Mouse (Mus musculus): ENCODE data around the gene Tmem182. TPM values are rescaled to one million over a fixed set of nuclear protein-coding genes. Genes with fewer than 3 reads are reported as not detected.

Tmem182 gene
- polyA plus RNA-seq, 1 experiment from 2014 or later, result 0.57 TPM

- 31% methylated on average over 5 of the region's 5 CpGs for WGBS (ENCODE audit: insufficient replicate concordance)
- H3K4me1 ChIP-seq (ENCODE audit: control insufficient read depth, low read depth, low read length), result no peaks in the 10 kb centered on the region
- no peak overlapping the region for H3K27ac ChIP-seq (ENCODE audit: low read length)
- ATAC-seq (ENCODE audit: low read depth), result no peak
- no peaks in the 10 kb centered on the region for H3K27me3 ChIP-seq (ENCODE audit: control insufficient read depth, insufficient read depth, low read depth, low read length)
- no peaks in the 10 kb centered on the region for H3K9me3 ChIP-seq (replicated peaks; ENCODE audit: control insufficient read depth, low read length)
- H3K36me3 ChIP-seq (ENCODE audit: control insufficient read depth, insufficient read depth), result no peaks in the 10 kb centered on the region
- no peak overlapping the region for H3K4me3 ChIP-seq (ENCODE audit: low read depth, low read length)
- no peak overlapping the region for H3K9ac ChIP-seq (ENCODE audit: low read depth, low read length)
- no peak overlapping the region for H3K4me2 ChIP-seq (ENCODE audit: low read depth, low read length)
Measured at GRCm38 (mm10) chr1:40841032-40841761, 35.8 kb downstream of the Tmem182 start.

DNA sequence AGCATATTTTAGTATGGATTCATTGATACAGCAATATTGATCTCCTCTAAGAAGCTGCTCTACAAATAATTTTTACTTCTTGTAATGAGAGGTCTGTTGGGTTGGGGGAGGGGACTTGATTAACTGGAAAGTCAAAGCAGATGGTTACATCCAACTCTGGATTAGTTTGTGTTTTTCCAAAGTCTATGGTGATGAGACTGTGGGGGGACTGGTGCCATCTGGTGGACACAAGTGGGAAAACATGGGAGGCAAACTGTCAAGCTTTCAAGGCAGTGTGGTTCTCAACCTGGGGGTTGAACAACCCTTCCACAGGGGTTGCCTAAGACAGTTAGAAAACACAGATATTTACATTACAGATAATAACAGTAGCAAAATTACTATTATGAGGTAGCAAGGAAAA, 39.2 kb downstream of the Tmem182 start:
- no peaks in the 10 kb centered on the region for H3K4me1 ChIP-seq (ENCODE audit: control insufficient read depth, low read depth, low read length)
- H3K9me3 ChIP-seq (replicated peaks; ENCODE audit: control insufficient read depth, low read length), result no peaks in the 10 kb centered on the region
- no peak overlapping the region for H3K4me2 ChIP-seq (ENCODE audit: low read depth, low read length)
- no peaks in the 10 kb centered on the region for H3K27me3 ChIP-seq (ENCODE audit: control insufficient read depth, insufficient read depth, low read depth, low read length)
- no peak overlapping the region for H3K4me3 ChIP-seq (ENCODE audit: low read depth, low read length)
- H3K9ac ChIP-seq (ENCODE audit: low read depth, low read length), result no peak overlapping the region
- H3K27ac ChIP-seq (ENCODE audit: low read length), result no peak overlapping the region
- no peak for ATAC-seq (ENCODE audit: low read depth)
- H3K36me3 ChIP-seq (ENCODE audit: control insufficient read depth, insufficient read depth), result no peaks in the 10 kb centered on the region

- H3K4me2 ChIP-seq (ENCODE audit: low read depth, low read length), result no peak overlapping the region
- no peak overlapping the region for H3K4me3 ChIP-seq (ENCODE audit: low read depth, low read length)
- H3K36me3 ChIP-seq (ENCODE audit: control insufficient read depth, insufficient read depth), result no peaks in the 10 kb centered on the region
- WGBS (ENCODE audit: insufficient replicate concordance), result 42% methylated on average over 2 of the region's 2 CpGs
- ATAC-seq (ENCODE audit: low read depth), result no peak
- no peaks in the 10 kb centered on the region for H3K9me3 ChIP-seq (replicated peaks; ENCODE audit: control insufficient read depth, low read length)
- no peak overlapping the region for H3K9ac ChIP-seq (ENCODE audit: low read depth, low read length)
- H3K27ac ChIP-seq (ENCODE audit: low read length), result no peak overlapping the region
- no peaks in the 10 kb centered on the region for H3K4me1 ChIP-seq (ENCODE audit: control insufficient read depth, low read depth, low read length)
- no peaks in the 10 kb centered on the region for H3K27me3 ChIP-seq (ENCODE audit: control insufficient read depth, insufficient read depth, low read depth, low read length)
Measured at GRCm38 (mm10) chr1:40847196-40847938, 42.0 kb downstream of the Tmem182 start.

DNA sequence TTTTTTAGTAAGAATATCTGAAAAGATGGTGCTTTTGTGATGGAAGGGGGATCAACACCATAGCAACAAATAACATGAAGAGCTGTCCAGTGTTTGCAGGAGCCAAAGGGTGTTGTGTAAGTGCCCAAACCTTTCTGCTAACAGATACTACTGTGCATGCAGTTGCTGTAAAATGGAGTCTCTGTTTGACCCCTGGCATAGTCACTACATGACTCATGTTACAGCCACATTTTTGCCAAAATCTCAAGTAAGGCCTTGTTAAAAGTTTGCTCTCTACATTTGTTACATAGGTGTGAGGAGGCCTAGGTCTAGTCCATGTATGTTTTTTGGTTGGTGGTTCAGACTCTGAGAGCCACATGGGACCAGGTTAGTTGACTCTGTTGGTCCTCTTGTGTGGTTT, 45.9 kb downstream of the Tmem182 start:
- no peaks in the 10 kb centered on the region for H3K27me3 ChIP-seq (ENCODE audit: control insufficient read depth, insufficient read depth, low read depth, low read length)
- no peaks in the 10 kb centered on the region for H3K4me1 ChIP-seq (ENCODE audit: control insufficient read depth, low read depth, low read length)
- no peak overlapping the region for H3K9ac ChIP-seq (ENCODE audit: low read depth, low read length)
- H3K4me3 ChIP-seq (ENCODE audit: low read depth, low read length), result no peak overlapping the region
- H3K36me3 ChIP-seq (ENCODE audit: control insufficient read depth, insufficient read depth), result no peaks in the 10 kb centered on the region
- H3K9me3 ChIP-seq (replicated peaks; ENCODE audit: control insufficient read depth, low read length), result no peaks in the 10 kb centered on the region
- no peak overlapping the region for H3K27ac ChIP-seq (ENCODE audit: low read length)
- ATAC-seq (ENCODE audit: low read depth), result no peak
- H3K4me2 ChIP-seq (ENCODE audit: low read depth, low read length), result no peak overlapping the region

GRCm38 (mm10) chr1:40855268-40855667, 49.9 kb downstream of the Tmem182 start:
- no peak for ATAC-seq (ENCODE audit: low read depth)
- Histone ChIP-seq H3K4me2 (ENCODE audit: low read depth, low read length) (no peak overlapping the region), H3K36me3 (ENCODE audit: control insufficient read depth, insufficient read depth) (no peaks in the 10 kb centered on the region), H3K27ac (ENCODE audit: low read length) (no peak overlapping the region), H3K27me3 (ENCODE audit: control insufficient read depth, insufficient read depth, low read depth, low read length) (no peaks in the 10 kb centered on the region), H3K4me3 (ENCODE audit: low read depth, low read length) (no peak overlapping the region), H3K4me1 (ENCODE audit: control insufficient read depth, low read depth, low read length) (no peaks in the 10 kb centered on the region), H3K9me3 (replicated peaks; ENCODE audit: control insufficient read depth, low read length) (no peaks in the 10 kb centered on the region), H3K9ac (ENCODE audit: low read depth, low read length) (no peak overlapping the region)
- 70% methylated on average over 1 of the region's 1 CpGs for WGBS (ENCODE audit: insufficient replicate concordance)

- 51% methylated on average over 4 of the region's 4 CpGs for WGBS (ENCODE audit: insufficient replicate concordance)
Measured at GRCm38 (mm10) chr1:40856846-40857636, 51.6 kb downstream of the Tmem182 start.

DNA sequence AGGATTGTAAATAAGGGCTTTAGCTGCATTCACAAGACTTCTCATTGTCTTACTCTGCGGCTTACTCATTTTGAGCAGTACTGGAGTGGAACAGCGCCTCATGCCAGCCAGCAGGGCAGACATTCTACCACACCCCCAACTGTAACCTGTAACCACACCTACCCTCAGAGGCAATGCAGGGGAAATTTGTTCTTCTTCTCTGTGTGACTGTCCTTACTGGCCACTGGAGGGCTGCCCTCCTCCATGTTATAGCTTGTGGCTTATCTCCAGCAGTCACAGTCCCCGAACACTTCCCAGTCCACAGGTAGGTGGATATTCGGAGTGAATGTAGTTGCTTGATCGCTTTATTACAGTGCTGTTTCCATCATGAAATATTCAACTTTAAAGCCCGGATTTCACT, 59.6 kb downstream of the Tmem182 start:
- no peaks in the 10 kb centered on the region for H3K36me3 ChIP-seq (ENCODE audit: control insufficient read depth, insufficient read depth)
- no peak overlapping the region for H3K27ac ChIP-seq (ENCODE audit: low read length)
- H3K4me3 ChIP-seq (ENCODE audit: low read depth, low read length), result no peak overlapping the region
- no peaks in the 10 kb centered on the region for H3K9me3 ChIP-seq (replicated peaks; ENCODE audit: control insufficient read depth, low read length)
- ATAC-seq (ENCODE audit: low read depth), result no peak
- 54% methylated on average over 6 of the region's 6 CpGs for WGBS (ENCODE audit: insufficient replicate concordance)
- H3K4me2 ChIP-seq (ENCODE audit: low read depth, low read length), result no peak overlapping the region
- no peak overlapping the region for H3K9ac ChIP-seq (ENCODE audit: low read depth, low read length)
- no peaks in the 10 kb centered on the region for H3K4me1 ChIP-seq (ENCODE audit: control insufficient read depth, low read depth, low read length)
- H3K27me3 ChIP-seq (ENCODE audit: control insufficient read depth, insufficient read depth, low read depth, low read length), result no peaks in the 10 kb centered on the region

More at GRCm38 (mm10) chr1:40856846-40857636, 51.6 kb downstream of the Tmem182 start:
- H3K9me3 ChIP-seq (replicated peaks; ENCODE audit: control insufficient read depth, low read length), result no peaks in the 10 kb centered on the region
- no peaks in the 10 kb centered on the region for H3K36me3 ChIP-seq (ENCODE audit: control insufficient read depth, insufficient read depth)
- no peak overlapping the region for H3K4me3 ChIP-seq (ENCODE audit: low read depth, low read length)
- H3K27me3 ChIP-seq (ENCODE audit: control insufficient read depth, insufficient read depth, low read depth, low read length), result no peaks in the 10 kb centered on the region
- no peaks in the 10 kb centered on the region for H3K4me1 ChIP-seq (ENCODE audit: control insufficient read depth, low read depth, low read length)
- no peak overlapping the region for H3K27ac ChIP-seq (ENCODE audit: low read length)
- H3K4me2 ChIP-seq (ENCODE audit: low read depth, low read length), result no peak overlapping the region
- ATAC-seq (ENCODE audit: low read depth), result no peak
- no peak overlapping the region for H3K9ac ChIP-seq (ENCODE audit: low read depth, low read length)

GRCm38 (mm10) chr1:40867106-40867505, 61.7 kb downstream of the Tmem182 start:
- Histone ChIP-seq H3K9me3 (replicated peaks; ENCODE audit: control insufficient read depth, low read length) (no peaks in the 10 kb centered on the region), H3K9ac (ENCODE audit: low read depth, low read length) (no peak overlapping the region), H3K36me3 (ENCODE audit: control insufficient read depth, insufficient read depth) (no peaks in the 10 kb centered on the region), H3K4me2 (ENCODE audit: low read depth, low read length) (no peak overlapping the region), H3K4me1 (ENCODE audit: control insufficient read depth, low read depth, low read length) (no peaks in the 10 kb centered on the region), H3K27ac (ENCODE audit: low read length) (no peak overlapping the region), H3K4me3 (ENCODE audit: low read depth, low read length) (no peak overlapping the region), H3K27me3 (ENCODE audit: control insufficient read depth, insufficient read depth, low read depth, low read length) (no peaks in the 10 kb centered on the region)
- 54% methylated on average over 3 of the region's 3 CpGs for WGBS (ENCODE audit: insufficient replicate concordance)
- ATAC-seq (ENCODE audit: low read depth), result no peak

- Histone ChIP-seq H3K27me3 (ENCODE audit: control insufficient read depth, insufficient read depth, low read depth, low read length) (no peaks in the 10 kb centered on the region), H3K4me3 (ENCODE audit: low read depth, low read length) (no peak overlapping the region), H3K4me2 (ENCODE audit: low read depth, low read length) (no peak overlapping the region), H3K4me1 (ENCODE audit: control insufficient read depth, low read depth, low read length) (no peaks in the 10 kb centered on the region), H3K27ac (ENCODE audit: low read length) (no peak overlapping the region), H3K9ac (ENCODE audit: low read depth, low read length) (no peak overlapping the region), H3K36me3 (ENCODE audit: control insufficient read depth, insufficient read depth) (no peaks in the 10 kb centered on the region), H3K9me3 (replicated peaks; ENCODE audit: control insufficient read depth, low read length) (no peaks in the 10 kb centered on the region)
- 68% methylated on average over 2 of the region's 2 CpGs for WGBS (ENCODE audit: insufficient replicate concordance)
- ATAC-seq (ENCODE audit: low read depth), result no peak
Measured at GRCm38 (mm10) chr1:40867651-40868050, 62.2 kb downstream of the Tmem182 start.
